Mouse (Mus musculus) lung, postnatal 0 days (tissue): Measurements from ENCODE around the gene Slc9a9. TPM values are rescaled to one million over a fixed set of nuclear protein-coding genes. Genes with fewer than 3 reads are reported as not detected.
A peak's percentile ranks its signal among the peaks of the same experiment; 100 is the strongest.

Experiments
- ATAC-seq: fragments of 200-750 bp; cut with Nextera tagmentation; 2 replicates; pipeline ENCODE4 v1.8.0; 2017; ENCODE audit warnings: moderate library complexity
- DNase-seq: peaks from one replicate; pipeline ENCODE4 v3.0.0-alpha.2; 2016; ENCODE audit warnings: low spot score
- H3K27ac ChIP-seq: fragments of 300-500 bp; sonication (generic); 2 replicates; pipeline ENCODE4 v1.5.1; 2014; ENCODE audit warnings: antibody characterized with exemption, mild to moderate bottlenecking, low read length, mixed read lengths
- H3K27me3 ChIP-seq: fragments of 300-500 bp; sonication (generic); replicated peaks from 2 replicates; pipeline ENCODE4 v1.6.1; 2014; ENCODE audit warnings: low read length, mixed read lengths; ENCODE audit not compliant: insufficient read depth
- H3K36me3 ChIP-seq: fragments of 300-500 bp; sonication (generic); 2 replicates; pipeline ENCODE4 v1.6.1; 2014; ENCODE audit warnings: low read length, mixed read lengths; ENCODE audit not compliant: insufficient read depth
- H3K4me1 ChIP-seq: fragments of 300-500 bp; sonication (generic); 2 replicates; pipeline ENCODE4 v1.6.1; 2014; ENCODE audit warnings: antibody characterized with exemption, low read depth, low read length, mixed read lengths; ENCODE audit not compliant: insufficient read depth
- H3K4me2 ChIP-seq: fragments of 300-500 bp; sonication (generic); replicated peaks from 2 replicates; pipeline ENCODE4 v1.6.1; 2014; ENCODE audit warnings: low read depth, mild to moderate bottlenecking, low read length, moderate library complexity, mixed read lengths
- H3K4me3 ChIP-seq: fragments of 300-500 bp; sonication (generic); 2 replicates; pipeline ENCODE4 v1.5.1; 2014; ENCODE audit warnings: low read depth, low read length
- H3K9ac ChIP-seq: fragments of 300-500 bp; sonication (generic); replicated peaks from 2 replicates; pipeline ENCODE4 v1.6.1; 2014; ENCODE audit warnings: low read depth, mild to moderate bottlenecking
- H3K9me3 ChIP-seq: fragments of 300-500 bp; sonication (generic); 2 replicates; pipeline ENCODE4 v1.6.1; 2016; ENCODE audit warnings: low read length, mixed read lengths
- CTCF ChIP-seq: IDR thresholded peaks from 2 replicates; pipeline ENCODE4 v1.5.1; 2016; ENCODE audit warnings: antibody characterized with exemption, mild to moderate bottlenecking
- EP300 ChIP-seq: IDR thresholded peaks from 2 replicates; pipeline ENCODE4 v1.6.1; 2016; ENCODE audit warnings: antibody characterized with exemption, mild to moderate bottlenecking, control low read depth
- WGBS: fragments of 180-500 bp; shearing (Covaris S2); extraction: QIAGEN DNeasy Blood & Tissue Kit; methylation state at CpG from one replicate; pipeline ENCODE4 v1.1.7; 2014; 5-methylcytosine and 5-hydroxymethylcytosine counted together
- polyA plus RNA-seq: library from polyadenylated mRNA; unstranded; fragments of >200 nt; fragmentation: Nextera tagmentation; extraction: Ambion mirVana; gene quantifications from 2 replicates; pipeline ENCODE4 v1.2.1, GENCODE M21; 2015

The Slc9a9 gene
- polyA plus RNA-seq, 1 experiment from 2014 or later = 3.7 TPM

- ATAC-seq = peak; percentile 67
- Histone ChIP-seq H3K9me3 (no peaks in the 10 kb centered on the region), H3K9ac (no peak overlapping the region), H3K27me3 (no peaks in the 10 kb centered on the region), H3K4me1 (no peaks in the 10 kb centered on the region), H3K36me3 (no peaks in the 10 kb centered on the region), H3K4me3 (no peak overlapping the region), H3K4me2 (no peak overlapping the region), H3K27ac (no peak overlapping the region)
- peak; percentile 48 for DNase-seq
- TF ChIP-seq CTCF (no peak), EP300 (no peak)
- 36% methylated on average over 3 of the region's 3 CpGs for WGBS
These were observed 10.1 kb upstream of the Slc9a9 start for GRCm38 (mm10) chr9:94659401-94660152.

DNA sequence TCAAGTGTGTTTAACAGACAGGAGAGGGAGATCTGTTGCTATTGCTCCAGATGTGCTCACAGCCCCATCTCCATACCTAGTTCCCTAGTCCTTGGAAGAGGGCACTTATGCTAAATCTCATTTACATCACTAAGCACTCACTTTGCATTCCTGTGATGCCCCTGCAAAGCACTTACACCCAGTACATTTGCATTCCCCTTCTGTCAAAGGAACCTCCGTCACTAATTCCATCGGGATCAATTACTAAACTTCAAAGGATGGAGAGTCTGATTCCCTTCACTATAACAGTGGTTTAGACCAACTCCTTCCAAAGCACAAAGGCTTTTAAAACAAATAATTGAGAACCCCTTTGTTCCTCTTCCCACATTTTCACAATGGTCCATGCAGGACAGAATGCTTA is 7.9 kb upstream of the Slc9a9 start:
- Histone ChIP-seq H3K4me2 (no peak overlapping the region), H3K4me3 (no peak overlapping the region), H3K9me3 (no peaks in the 10 kb centered on the region), H3K27me3 (no peaks in the 10 kb centered on the region), H3K4me1 (no peaks in the 10 kb centered on the region), H3K27ac (no peak overlapping the region), H3K36me3 (no peaks in the 10 kb centered on the region), H3K9ac (no peak overlapping the region)
- DNase-seq = no peak
- ATAC-seq = no peak
- no peak for TF ChIP-seq CTCF
- TF ChIP-seq EP300 = no peak
- WGBS = 16% methylated on average over 2 of the region's 2 CpGs

DNA sequence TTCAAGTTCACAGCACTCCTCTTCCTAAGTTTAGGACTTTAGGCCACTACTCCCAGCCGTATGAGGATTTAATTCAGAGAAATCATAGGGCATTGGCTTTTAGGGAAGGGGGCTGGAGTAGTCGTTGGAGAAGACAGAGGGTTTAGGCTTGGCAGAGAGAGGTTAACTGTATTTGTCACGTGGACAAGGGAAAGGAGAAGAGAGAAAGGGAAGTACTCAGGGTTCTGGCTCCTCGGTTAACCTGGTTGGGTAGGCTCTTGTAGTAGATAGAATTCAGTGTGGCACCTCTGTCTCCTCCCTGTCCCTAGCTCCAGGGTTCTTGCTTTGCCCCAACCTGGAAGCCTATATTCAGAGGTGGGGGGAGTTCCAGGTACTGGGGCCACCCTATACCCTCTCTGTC is 4.5 kb upstream of the Slc9a9 start:
- WGBS = 69% methylated on average over 4 of the region's 4 CpGs
- no peak overlapping the region for H3K27ac ChIP-seq
- H3K4me2 ChIP-seq = no peak overlapping the region
- H3K27me3 ChIP-seq = no peaks in the 10 kb centered on the region
- H3K4me3 ChIP-seq = no peak overlapping the region
- no peaks in the 10 kb centered on the region for H3K9me3 ChIP-seq
- TF ChIP-seq EP300 = no peak
- TF ChIP-seq CTCF = no peak
- no peaks in the 10 kb centered on the region for H3K36me3 ChIP-seq
- DNase-seq = no peak
- no peak overlapping the region for H3K9ac ChIP-seq
- H3K4me1 ChIP-seq = no peaks in the 10 kb centered on the region; the same call in 1 of the 2 replicates
- ATAC-seq = no peak

- H3K27me3 ChIP-seq = no peaks in the 10 kb centered on the region
- H3K9me3 ChIP-seq = no peaks in the 10 kb centered on the region
- ATAC-seq (no peak), DNase-seq (no peak)
- H3K4me1 ChIP-seq = no peaks in the 10 kb centered on the region; the same call in 1 of the 2 replicates
- no peak overlapping the region for H3K4me2 ChIP-seq
- TF ChIP-seq CTCF (peak; percentile 22; the same call in 1 of the 2 replicates), EP300 (no peak)
- no peak overlapping the region for H3K27ac ChIP-seq
- H3K4me3 ChIP-seq = no peak overlapping the region
- no peak overlapping the region for H3K9ac ChIP-seq
- no peaks in the 10 kb centered on the region for H3K36me3 ChIP-seq
- WGBS = 37% methylated on average over 7 of the region's 7 CpGs
These were observed 1.1 kb upstream of the Slc9a9 start for GRCm38 (mm10) chr9:94668589-94668988.

DNA sequence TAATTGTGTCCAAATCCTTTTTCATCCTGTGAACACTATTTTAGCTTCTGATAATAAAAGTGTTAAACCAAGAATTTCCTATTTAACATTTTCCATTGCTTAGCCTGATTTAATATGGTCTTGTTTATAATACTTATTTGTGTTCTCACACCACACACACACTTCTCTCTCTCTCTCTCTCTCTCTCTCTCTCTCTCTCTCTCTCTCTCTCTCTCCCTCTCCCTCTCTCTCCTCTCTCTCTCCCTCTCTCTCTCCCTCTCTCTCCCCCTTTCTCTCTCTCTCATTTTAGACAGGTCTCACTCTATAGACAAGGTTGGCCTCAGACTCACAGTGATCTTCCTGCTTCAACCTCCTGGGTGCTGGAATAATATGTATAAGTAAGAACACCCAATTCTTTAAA is 995 bp downstream of the Slc9a9 start:
- H3K4me2 ChIP-seq = no peak overlapping the region
- H3K9ac ChIP-seq = no peak overlapping the region
- H3K27ac ChIP-seq = no peak overlapping the region
- ATAC-seq = no peak
- H3K4me3 ChIP-seq = no peak overlapping the region
- no peaks in the 10 kb centered on the region; the same call in 1 of the 2 replicates for H3K4me1 ChIP-seq
- H3K36me3 ChIP-seq = no peaks in the 10 kb centered on the region
- TF ChIP-seq EP300 (no peak), CTCF (no peak)
- DNase-seq = no peak
- H3K27me3 ChIP-seq = no peaks in the 10 kb centered on the region
- H3K9me3 ChIP-seq = no peaks in the 10 kb centered on the region

GRCm38 (mm10) chr9:94674704-94675103 is 5.0 kb downstream of the Slc9a9 start:
- Histone ChIP-seq H3K36me3 (no peaks in the 10 kb centered on the region), H3K27me3 (no peaks in the 10 kb centered on the region), H3K4me2 (no peak overlapping the region), H3K27ac (no peak overlapping the region), H3K9ac (no peak overlapping the region), H3K9me3 (no peaks in the 10 kb centered on the region), H3K4me3 (no peak overlapping the region), H3K4me1 (no peaks in the 10 kb centered on the region; the same call in 1 of the 2 replicates)
- no peak for DNase-seq
- WGBS = 88% methylated on average over 1 of the region's 1 CpGs
- TF ChIP-seq EP300 (no peak), CTCF (no peak)
- no peak for ATAC-seq
